Mouse (Mus musculus) myocyte (in vitro differentiated cells): Measurements from ENCODE around the gene Creb3l2. TPM values are rescaled to one million over a fixed set of nuclear protein-coding genes. Genes with fewer than 3 reads are reported as not detected.
"Not testable (repeated sequence)": the region's sequence is repeated elsewhere in the genome, so short reads cannot be mapped to it uniquely, and the experiment has no call there.

Source experiments
- H3K27me3 ChIP-seq: one replicate; pipeline ENCODE4 v1.6.1; 2011; ENCODE audit not compliant: control insufficient read depth, insufficient read depth, insufficient read length
- H3K36me3 ChIP-seq: one replicate; pipeline ENCODE4 v1.6.1; 2011; ENCODE audit not compliant: control insufficient read depth, insufficient read depth
- H3K4me2 ChIP-seq: one replicate; pipeline ENCODE4 v1.6.1; 2011; ENCODE audit warnings: low read depth, control low read depth
- H3K4me3 ChIP-seq: one replicate; pipeline ENCODE4 v1.5.1; 2011; ENCODE audit warnings: mild to moderate bottlenecking, control low read depth, moderate library complexity
- H3K79me2 ChIP-seq: one replicate; pipeline ENCODE4 v1.6.1; 2011; ENCODE audit not compliant: control insufficient read depth, insufficient read depth
- H3ac ChIP-seq: one replicate; pipeline ENCODE4 v1.6.1; 2011; ENCODE audit not compliant: control insufficient read depth, insufficient read length
- CEBPB ChIP-seq: IDR thresholded peaks from 2 replicates; pipeline ENCODE4 v1.6.1; 2011; ENCODE audit warnings: mild to moderate bottlenecking, moderate library complexity; ENCODE audit not compliant: poor library complexity, insufficient read depth, severe bottlenecking
- E2F4 ChIP-seq: IDR thresholded peaks from one replicate; pipeline ENCODE4 v1.6.1; 2011; ENCODE audit warnings: mild to moderate bottlenecking, control low read depth, moderate library complexity; ENCODE audit not compliant: insufficient read depth
- MAX ChIP-seq: IDR thresholded peaks from one replicate; pipeline ENCODE4 v1.6.1; 2011; ENCODE audit warnings: low read depth, mild to moderate bottlenecking, control low read depth
- MYOD1 ChIP-seq, 3 experiments: IDR thresholded peaks; one replicate each; pipeline ENCODE4 v1.6.1; 2011; ENCODE audit warnings: control low read depth in 2 of 3, low read depth in 2 of 3, mild to moderate bottlenecking in 2 of 3, moderate library complexity in 1 of 3; ENCODE audit not compliant: insufficient read length in 2 of 3, control insufficient read depth in 1 of 3
- MYOG ChIP-seq, 3 experiments: IDR thresholded peaks; one replicate each; pipeline ENCODE4 v1.6.1; 2011; ENCODE audit warnings: control low read depth in 2 of 3, low read depth in 2 of 3, mild to moderate bottlenecking in 2 of 3; ENCODE audit not compliant: insufficient read length in 2 of 3, control insufficient read depth in 1 of 3, insufficient read depth in 1 of 3
- POLR2A ChIP-seq: IDR thresholded peaks from one replicate; pipeline ENCODE4 v1.6.1; 2011; ENCODE audit warnings: low read depth, mild to moderate bottlenecking, control low read depth, moderate library complexity; ENCODE audit not compliant: insufficient read length
- POLR2AphosphoS2 ChIP-seq: IDR thresholded peaks from one replicate; pipeline ENCODE4 v1.6.1; 2011; ENCODE audit warnings: low read depth, control low read depth; ENCODE audit not compliant: insufficient read length
- REST ChIP-seq: IDR thresholded peaks from one replicate; pipeline ENCODE4 v1.6.1; 2011; ENCODE audit warnings: mild to moderate bottlenecking, control low read depth, moderate library complexity; ENCODE audit not compliant: insufficient read depth, insufficient read length
- SRF ChIP-seq: IDR thresholded peaks from one replicate; pipeline ENCODE4 v1.6.1; 2011; ENCODE audit warnings: low read depth; ENCODE audit not compliant: control insufficient read depth, insufficient read length
- TCF12 ChIP-seq: IDR thresholded peaks from one replicate; pipeline ENCODE4 v1.6.1; 2011; ENCODE audit warnings: mild to moderate bottlenecking, control low read depth; ENCODE audit not compliant: poor library complexity, insufficient read depth, severe bottlenecking
- TCF3 ChIP-seq: IDR thresholded peaks from one replicate; pipeline ENCODE4 v1.6.1; 2011; ENCODE audit warnings: low read depth, control low read depth; ENCODE audit not compliant: insufficient read length
- USF1 ChIP-seq: IDR thresholded peaks from one replicate; pipeline ENCODE4 v1.6.1; 2011; ENCODE audit warnings: low read depth, mild to moderate bottlenecking, control low read depth, moderate library complexity
- polyA plus RNA-seq: library from polyadenylated mRNA; unstranded; fragments of >200 nt; fragmentation: generic; extraction: Trizol; gene quantifications from one replicate; pipeline ENCODE4 v1.2.1, GENCODE M21; 2012; ENCODE audit warnings: missing spikeins

Gene Creb3l2
- polyA plus RNA-seq, 1 experiment = 11.2 TPM

DNA sequence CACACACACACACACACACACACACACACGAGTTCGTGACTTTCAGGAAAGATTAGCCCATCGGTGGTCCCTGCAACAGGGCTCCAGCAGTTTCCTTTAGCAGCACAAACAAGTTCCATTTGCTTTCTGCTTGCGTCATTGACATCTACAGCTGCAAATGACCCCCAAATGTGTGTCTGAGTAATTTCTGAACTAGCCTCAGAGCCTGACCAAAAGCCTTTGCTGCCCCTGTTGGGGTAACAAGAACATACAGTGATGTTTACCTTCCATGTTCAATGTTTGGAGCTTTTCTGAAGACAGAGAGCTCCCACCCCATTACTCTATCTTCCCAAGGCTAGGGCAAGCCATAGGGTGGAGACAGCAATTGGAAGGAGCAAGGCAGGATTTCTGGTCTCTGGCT, 54.7 kb downstream of the Creb3l2 start:
- no peak overlapping the region for H3K4me3 ChIP-seq
- H3K27me3 ChIP-seq = no peaks in the 10 kb centered on the region
- H3ac ChIP-seq = no peak overlapping the region
- TF ChIP-seq MYOD1 (IDR thresholded peaks at IDR 0.05; ENCODE audit: control insufficient read depth in 1 of 3, insufficient read length in 2 of 3, low read depth in 2 of 3) (no peak), USF1 (no peak), TCF12 (no peak), E2F4 (no peak), POLR2AphosphoS2 (no peak), REST (no peak), SRF (no peak), MYOG (IDR thresholded peaks at IDR 0.05; ENCODE audit: control insufficient read depth in 1 of 3, insufficient read depth in 1 of 3, insufficient read length in 2 of 3, low read depth in 2 of 3) (no peak), TCF3 (no peak), MAX (no peak), CEBPB (no peak)
- no peak overlapping the region for H3K4me2 ChIP-seq
- H3K36me3 ChIP-seq = no peaks in the 10 kb centered on the region
- H3K79me2 ChIP-seq = peaks cover 14% of the 10 kb centered on the region

DNA sequence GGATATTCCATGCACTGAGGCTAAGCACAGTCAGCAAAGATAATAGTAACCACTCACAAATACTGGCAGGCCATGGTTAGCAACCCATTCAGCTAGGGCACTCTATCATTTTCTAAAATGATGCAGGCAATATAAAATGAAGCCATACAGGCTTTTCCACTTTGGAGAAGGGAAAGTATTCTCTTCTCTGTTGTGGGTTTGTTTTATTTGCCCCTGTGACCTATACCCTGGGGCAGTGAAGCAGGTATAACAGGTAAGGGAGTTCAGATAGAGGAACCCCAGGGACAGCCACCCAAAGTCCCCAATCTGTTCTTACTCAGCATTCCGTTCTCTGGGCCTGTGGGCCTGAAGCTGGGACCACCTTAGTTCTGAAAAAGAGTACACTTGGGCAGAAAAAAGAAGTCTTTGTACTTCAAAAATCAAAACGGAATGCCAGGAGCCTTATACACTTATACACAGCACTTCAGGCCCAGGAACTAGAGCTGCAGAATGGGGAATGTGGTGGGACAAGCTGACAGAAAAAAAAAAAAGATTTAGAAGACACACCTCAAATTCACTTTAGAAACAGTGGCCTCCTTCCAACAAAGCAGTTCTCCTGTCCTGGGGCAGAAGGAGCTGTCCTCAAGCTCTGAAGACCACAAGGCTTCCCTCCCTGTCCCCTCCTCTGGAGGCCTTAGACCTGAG, 56.2 kb downstream of the Creb3l2 start:
- no peaks in the 10 kb centered on the region for H3K27me3 ChIP-seq
- no peak overlapping the region for H3ac ChIP-seq
- no peak overlapping the region for H3K4me2 ChIP-seq
- H3K4me3 ChIP-seq = no peak overlapping the region
- TF ChIP-seq USF1 (no peak), E2F4 (no peak), TCF12 (no peak), MYOD1 (IDR thresholded peaks at IDR 0.05; ENCODE audit: control insufficient read depth in 1 of 3, insufficient read length in 2 of 3, low read depth in 2 of 3) (no peak), POLR2A (no peak), MYOG (IDR thresholded peaks at IDR 0.05; ENCODE audit: control insufficient read depth in 1 of 3, insufficient read depth in 1 of 3, insufficient read length in 2 of 3, low read depth in 2 of 3) (no peak), TCF3 (no peak), REST (no peak), CEBPB (no peak), SRF (no peak)
- H3K36me3 ChIP-seq = no peaks in the 10 kb centered on the region
- peaks cover 10% of the 10 kb centered on the region for H3K79me2 ChIP-seq

DNA sequence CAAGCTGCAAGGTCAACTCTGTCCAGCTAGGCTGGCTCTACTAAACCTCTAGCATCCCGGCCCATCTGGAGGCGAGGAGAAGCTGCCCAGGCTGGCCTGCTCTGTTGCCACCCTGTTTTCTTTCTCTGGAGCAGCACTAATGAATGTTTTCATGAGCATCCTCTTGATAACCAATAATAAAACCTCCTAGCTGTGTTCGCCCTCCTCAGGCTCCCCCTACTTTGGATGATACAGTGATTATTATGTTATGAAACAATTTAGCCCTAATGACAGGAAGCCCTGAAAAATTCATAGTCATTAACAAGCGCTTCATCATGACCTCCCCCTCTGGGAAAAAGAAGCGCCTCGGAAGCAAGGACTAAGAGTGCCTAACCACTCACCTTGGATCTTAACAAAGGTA, 59.2 kb downstream of the Creb3l2 start:
- peaks cover 5% of the 10 kb centered on the region for H3K36me3 ChIP-seq
- TF ChIP-seq SRF (no peak), MYOD1 (IDR thresholded peaks at IDR 0.05; ENCODE audit: control insufficient read depth in 1 of 3, insufficient read length in 2 of 3, low read depth in 2 of 3) (no peak), POLR2AphosphoS2 (no peak), TCF12 (no peak), CEBPB (no peak), MAX (no peak), MYOG (IDR thresholded peaks at IDR 0.05; ENCODE audit: control insufficient read depth in 1 of 3, insufficient read depth in 1 of 3, insufficient read length in 2 of 3, low read depth in 2 of 3) (no peak), TCF3 (no peak), POLR2A (no peak), USF1 (no peak), E2F4 (no peak), REST (no peak)

DNA sequence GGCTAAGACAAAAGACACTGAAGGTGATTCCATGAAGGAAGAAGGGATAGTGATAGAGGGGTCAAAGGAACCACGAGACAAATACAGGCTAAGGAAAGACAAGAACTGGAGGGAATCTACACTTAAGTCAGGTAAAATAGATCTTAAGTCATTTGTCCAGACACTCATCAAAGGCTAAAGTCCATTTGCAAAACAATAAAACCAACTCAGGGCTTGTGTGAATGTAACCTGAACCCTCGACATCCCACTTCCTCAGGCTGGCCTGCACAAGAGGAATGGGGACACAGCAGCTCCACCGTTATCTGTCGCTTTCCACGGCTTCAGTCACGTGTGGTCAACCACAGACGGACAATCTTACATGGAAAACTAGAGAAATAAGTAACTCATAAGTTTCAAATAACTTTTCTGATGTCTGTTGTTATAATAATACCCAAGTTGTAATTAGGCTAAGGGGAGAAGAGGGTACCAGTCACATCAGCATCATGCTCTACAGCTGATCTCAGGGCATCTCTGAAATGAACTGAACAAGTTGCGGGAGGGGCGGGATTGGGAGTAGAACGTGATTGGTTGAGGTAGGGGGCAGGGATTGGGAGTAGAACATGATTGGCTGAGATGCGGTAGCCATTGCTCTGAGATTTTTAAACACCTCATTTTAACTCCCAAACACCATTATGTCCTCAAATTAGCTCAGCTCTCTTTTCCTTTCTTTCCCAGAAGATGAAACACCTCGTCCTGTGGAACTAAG, 63.9 kb downstream of the Creb3l2 start:
- Histone ChIP-seq H3K79me2 (peaks cover 6% of the 10 kb centered on the region), H3K4me3 (no peak overlapping the region), H3K27me3 (no peaks in the 10 kb centered on the region), H3K4me2 (no peak overlapping the region), H3ac (no peak overlapping the region), H3K36me3 (peaks cover 5% of the 10 kb centered on the region)
- TF ChIP-seq USF1 = no peak
- TF ChIP-seq REST = no peak
- no peak for TF ChIP-seq MAX
- no peak for TF ChIP-seq SRF
- TF ChIP-seq POLR2AphosphoS2 = no peak
- TF ChIP-seq TCF12 = no peak
- no peak for TF ChIP-seq TCF3

More for the DNA sequence above, 59.2 kb downstream of the Creb3l2 start:
- no peak overlapping the region for H3K4me2 ChIP-seq
- H3K79me2 ChIP-seq = no peaks in the 10 kb centered on the region
- H3K4me3 ChIP-seq = no peak overlapping the region
- H3K27me3 ChIP-seq = no peaks in the 10 kb centered on the region
- no peak overlapping the region for H3ac ChIP-seq

- H3K36me3 ChIP-seq, H3K4me3 ChIP-seq, H3K27me3 ChIP-seq, H3ac ChIP-seq, H3K79me2 ChIP-seq, H3K4me2 ChIP-seq: not testable (repeated sequence)
Observed at GRCm38 (mm10) chr6:37377387-37377786, 64.6 kb downstream of the Creb3l2 start.
